Mouse (Mus musculus): ENCODE data around the gene 1600014C10Rik. TPM values are rescaled to one million over a fixed set of nuclear protein-coding genes. Genes with fewer than 3 reads are reported as not detected.

1600014C10Rik gene
- total RNA-seq, 2 experiments from 2014 or later = 22.8 to 28.3 TPM

Other genes starting within 250 kb of the 1600014C10Rik start
- 10 to 100 TPM; 38.2 to 42.4 TPM for gene Uri1, start 159.7 kb upstream of the 1600014C10Rik start, total RNA-seq (2021)
- 10 to 100 TPM; 13.1 to 13.4 TPM for gene Ccne1, start 75.7 kb upstream of the 1600014C10Rik start, total RNA-seq (2021)
- gene Plekhf1, start 44.8 kb downstream of the 1600014C10Rik start, total RNA-seq (2021) = 1 to 10 TPM; 1.5 to 3.1 TPM
- gene Pop4, start 88.2 kb downstream of the 1600014C10Rik start, total RNA-seq (2021) = 10 to 100 TPM; 23.4 to 23.8 TPM